Mouse (Mus musculus) skeletal muscle tissue, postnatal 0 days (tissue): ENCODE results near the gene Lgr6. TPM values are rescaled to one million over a fixed set of nuclear protein-coding genes. Genes with fewer than 3 reads are reported as not detected.

Experiments
- polyA plus RNA-seq: library from polyadenylated mRNA; unstranded; fragments of >200 nt; fragmentation: Nextera tagmentation; extraction: Ambion mirVana; gene quantifications from 2 replicates; pipeline ENCODE4 v1.2.1, GENCODE M21; 2015

The Lgr6 gene
- 0.24 and 0.88 TPM in 2 replicates for polyA plus RNA-seq

GRCm38 (mm10) chr1:135105124-135105523 lies at the start of gene Lgr6:
TSS of gene Lgr6 (minus strand) at chr1:135105276.

GRCm38 (mm10) chr1:135146077-135146945 lies 41.2 kb upstream of the Lgr6 start, which contains the start of gene Arl8a:
TSS of gene Arl8a (plus strand) at chr1:135146824.

GRCm38 (mm10) chr1:135132473-135132872 lies 27.4 kb upstream of the Lgr6 start, which contains the start of gene Ptpn7:
TSS of gene Ptpn7 (plus strand) at chr1:135132700.

GRCm38 (mm10) chr1:134962053-134962803 lies 142.8 kb downstream of the Lgr6 start, which contains the start of gene Ube2t:
TSS of gene Ube2t (plus strand) at chr1:134962565.

GRCm38 (mm10) chr1:134955637-134956176 lies 149.4 kb downstream of the Lgr6 start, which contains the start of gene Ppp1r12b:
TSS of gene Ppp1r12b (minus strand) at chr1:134955942.

Other genes starting within 250 kb of the Lgr6 start
- 28.6 and 35.6 TPM in 2 replicates for gene Ppp1r12b, start 149.3 kb downstream of the Lgr6 start, polyA plus RNA-seq
- gene Ube2t, start 142.7 kb downstream of the Lgr6 start, polyA plus RNA-seq, result 14.1 and 15.3 TPM in 2 replicates
- 0.91 and 1.4 TPM in 2 replicates for gene Ptpn7, start 27.4 kb upstream of the Lgr6 start, polyA plus RNA-seq
- 35.1 and 38.0 TPM in 2 replicates for gene Arl8a, start 41.5 kb upstream of the Lgr6 start, polyA plus RNA-seq
- gene Gpr37l1, start 62.4 kb upstream of the Lgr6 start, polyA plus RNA-seq, result 0.59 and 0.60 TPM in 2 replicates
- gene Elf3, start 153.3 kb upstream of the Lgr6 start, polyA plus RNA-seq, result 0.91 and 1.3 TPM in 2 replicates
- 26.4 and 35.2 TPM in 2 replicates for gene Rnpep, start 178.8 kb upstream of the Lgr6 start, polyA plus RNA-seq
- gene Timm17a, start 208.5 kb upstream of the Lgr6 start, polyA plus RNA-seq, result 326 and 337 TPM in 2 replicates
- 1.4 and 2.2 TPM in 2 replicates for gene Lmod1, start 219.5 kb upstream of the Lgr6 start, polyA plus RNA-seq